Mouse (Mus musculus) large intestine, adult 2 months (tissue): Measurements from ENCODE around the gene Cdkn2b. TPM values are rescaled to one million over a fixed set of nuclear protein-coding genes. Genes with fewer than 3 reads are reported as not detected.

ENCODE experiments used
- DNase-seq: peaks from one replicate; pipeline ENCODE4 v3.0.0-alpha.2; 2012; ENCODE audit warnings: low read depth, low spot score
- WGBS: fragments of 180-500 bp; shearing (Covaris S2); methylation state at CpG from one replicate; pipeline ENCODE4 v1.1.7; 2018; 5-methylcytosine and 5-hydroxymethylcytosine counted together
- polyA plus RNA-seq: library from polyadenylated mRNA; depleted of rRNA; stranded (reverse); fragments of >200 nt; gene quantifications from 2 replicates; pipeline ENCODE4 v1.2.3, GENCODE M21; 2012; rRNA removed

Gene Cdkn2b
- polyA plus RNA-seq, 1 experiment = 149 TPM

DNA sequence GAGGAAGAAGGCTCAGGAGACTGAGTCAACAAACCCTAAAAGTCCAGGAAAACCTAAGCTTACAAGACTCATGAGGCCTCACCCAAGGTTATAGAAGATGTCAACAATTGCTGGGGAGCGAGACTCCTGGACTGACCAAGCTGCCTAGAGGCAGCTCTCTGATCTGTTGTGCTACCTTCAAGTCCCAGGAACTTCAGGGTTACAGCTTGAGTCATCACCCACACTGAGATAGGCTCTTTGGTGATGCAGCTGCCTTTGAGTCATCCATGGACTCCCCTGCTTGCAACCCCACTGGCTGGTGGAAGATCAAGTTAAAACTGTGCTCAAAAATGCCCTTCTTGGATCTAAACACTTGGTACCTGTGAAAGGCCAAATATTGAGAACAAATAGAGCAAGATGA is 53.1 kb downstream of the Cdkn2b start:
- no peak for DNase-seq
- 24% methylated on average over 1 of the region's 1 CpGs for WGBS

Other genes with a start within 250 kb of the Cdkn2b start
- 2.8 and 3.0 TPM in 2 replicates for gene Mtap, start 173.9 kb downstream of the Cdkn2b start, polyA plus RNA-seq
- 1.1 and 1.3 TPM in 2 replicates for gene Cdkn2a, start 16.4 kb downstream of the Cdkn2b start, polyA plus RNA-seq